Mouse (Mus musculus): ENCODE results near the gene Crisp3. TPM values are rescaled to one million over a fixed set of nuclear protein-coding genes. Genes with fewer than 3 reads are reported as not detected.
"Not testable (repeated sequence)": the region's sequence is repeated elsewhere in the genome, so short reads cannot be mapped to it uniquely, and the experiment has no call there.

The Crisp3 gene
- total RNA-seq (2021) = not detected
- long read RNA-seq, experiment 1 = 0 reads
- long read RNA-seq, experiment 2 = 0 reads

DNA sequence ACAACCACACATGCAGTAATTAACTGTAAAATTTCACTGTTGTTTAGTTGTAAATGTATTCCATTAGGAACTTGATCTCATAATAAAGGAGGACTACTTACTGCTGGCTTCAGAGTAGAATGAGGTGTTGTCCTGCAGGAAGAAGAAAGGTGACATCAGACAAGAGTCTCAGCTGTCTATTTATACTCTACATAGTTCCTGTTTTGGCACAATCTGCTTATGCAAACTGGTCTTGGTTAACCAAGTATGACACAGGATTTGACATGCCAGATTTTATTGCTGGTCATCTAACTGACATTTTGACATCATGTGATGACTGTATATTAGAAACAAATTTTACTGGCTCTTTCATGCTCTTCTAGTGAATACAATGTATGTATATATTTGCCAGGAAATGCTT, at the start of gene Crisp3:
Gene Crisp3, minus strand, starts transcription at position 154 of the 400 bp plus-strand sequence.
- intact Hi-C loops (cut with DNase I) = no loop called here
- no peak for DNase-seq

DNA sequence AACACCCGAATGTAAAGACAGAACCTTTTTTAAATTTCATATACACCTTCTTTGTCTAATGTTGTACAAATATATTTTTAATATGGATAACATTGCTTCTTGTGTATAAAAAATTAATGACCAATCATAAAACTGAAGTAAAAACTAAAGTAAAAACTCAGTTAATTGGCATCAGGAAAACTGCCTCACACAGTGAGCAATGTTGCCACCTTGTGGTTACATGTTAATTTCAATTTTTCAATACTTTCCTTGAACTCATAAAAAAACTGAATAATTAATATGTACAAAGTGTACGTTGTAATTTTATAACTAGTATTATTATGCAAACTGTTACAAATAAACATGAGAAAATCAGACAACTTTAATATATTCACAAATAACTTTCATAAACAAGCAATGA, 43.3 kb upstream of the Crisp3 start:
- DNase-seq = no peak
- intact Hi-C loops (cut with DNase I) = no loop called here

DNA sequence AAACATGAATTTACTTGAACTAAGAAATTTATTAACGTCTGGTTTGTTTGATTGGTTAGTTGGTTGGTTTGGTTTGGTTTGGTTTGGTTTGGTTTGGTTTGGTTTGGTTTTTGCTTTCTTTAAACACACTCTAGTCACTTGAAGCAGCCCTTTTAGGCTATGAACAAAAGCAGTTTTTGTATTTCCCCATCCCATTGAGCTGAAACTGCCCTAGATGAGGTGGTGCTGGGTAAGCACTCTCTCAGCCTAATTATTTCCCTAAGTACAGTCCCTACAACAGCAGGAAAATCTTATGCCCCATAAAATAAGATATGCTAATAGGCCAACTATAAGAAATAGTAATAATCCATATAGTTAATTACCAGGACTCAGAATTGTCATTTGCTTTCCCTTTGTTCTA, 33.4 kb upstream of the Crisp3 start:
- DNase-seq = no peak
- intact Hi-C loops (cut with DNase I) = no loop called here

DNA sequence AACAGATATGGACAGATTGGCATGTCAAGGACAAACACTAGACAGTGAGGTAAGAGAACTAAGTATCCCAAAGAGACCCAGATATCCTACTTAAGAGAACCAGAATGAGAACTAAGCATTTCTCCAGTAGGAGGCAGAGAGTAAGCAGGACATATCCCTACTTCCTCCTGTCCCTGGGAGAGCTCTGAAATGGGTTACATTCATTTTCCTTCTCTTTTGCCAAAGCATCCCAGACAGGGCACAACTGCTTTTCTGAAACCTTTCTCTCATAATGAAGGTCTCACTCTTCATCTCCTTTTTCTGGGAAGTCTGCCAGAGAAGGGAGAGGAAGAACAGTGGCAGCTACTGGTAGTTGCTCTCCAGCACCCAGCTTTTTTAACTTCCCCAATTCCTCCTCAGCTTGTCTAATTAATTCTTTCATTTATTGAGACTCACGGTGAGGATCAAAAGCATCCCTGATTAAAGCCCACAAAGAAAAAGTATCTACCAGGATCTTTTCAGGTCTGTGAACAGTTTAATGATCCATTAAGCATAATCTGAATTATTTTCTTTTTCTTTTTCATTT, 32.9 kb upstream of the Crisp3 start:
- intact Hi-C loops (cut with DNase I) = no loop called here
- DNase-seq = no peak

DNA sequence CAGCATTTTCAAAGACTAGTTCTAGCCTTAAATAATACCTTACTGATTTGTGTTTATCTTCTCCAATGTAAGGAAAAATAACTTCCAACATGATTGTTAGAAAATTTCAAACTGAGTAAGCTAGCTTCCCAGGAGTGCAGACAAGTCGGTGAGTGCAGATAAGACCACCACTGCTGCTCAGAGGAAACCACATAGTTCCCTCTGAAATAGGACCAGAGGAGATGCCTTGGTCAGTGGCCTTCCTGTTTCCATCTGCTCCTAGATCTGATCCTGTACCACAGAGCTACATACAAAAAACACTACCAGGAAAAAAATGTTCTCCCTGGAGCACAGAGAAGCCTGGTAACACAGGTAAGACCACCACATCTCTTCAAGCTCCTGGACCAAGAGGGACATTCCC, 10.4 kb upstream of the Crisp3 start:
- intact Hi-C loops (cut with DNase I) = no loop called here
- DNase-seq = no peak

DNA sequence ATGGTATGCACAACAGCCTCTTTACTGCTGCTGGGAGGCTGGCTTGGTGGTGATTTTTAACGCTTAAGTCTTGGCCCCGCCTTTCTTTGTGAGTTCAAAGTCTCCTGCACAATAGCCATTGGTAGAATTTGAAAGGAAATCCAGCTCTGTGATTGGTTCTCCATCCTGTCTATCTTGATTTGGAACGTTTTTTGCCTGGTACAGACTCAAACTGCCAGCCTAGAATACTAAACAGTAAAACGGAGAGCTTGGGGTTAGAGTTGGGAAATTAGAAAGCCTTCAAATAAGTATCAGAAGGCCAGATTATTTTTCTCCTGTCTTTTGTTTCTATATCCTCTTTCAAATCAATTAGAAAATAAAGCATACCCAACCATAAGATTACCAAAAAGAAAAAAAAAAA, 33.5 kb downstream of the Crisp3 start, which contains the start of gene Pgk2:
Gene Pgk2, minus strand, starts transcription at position 101 of the 400 bp plus-strand sequence.
- no peak for DNase-seq
- intact Hi-C loops (cut with DNase I) = no loop called here

DNA sequence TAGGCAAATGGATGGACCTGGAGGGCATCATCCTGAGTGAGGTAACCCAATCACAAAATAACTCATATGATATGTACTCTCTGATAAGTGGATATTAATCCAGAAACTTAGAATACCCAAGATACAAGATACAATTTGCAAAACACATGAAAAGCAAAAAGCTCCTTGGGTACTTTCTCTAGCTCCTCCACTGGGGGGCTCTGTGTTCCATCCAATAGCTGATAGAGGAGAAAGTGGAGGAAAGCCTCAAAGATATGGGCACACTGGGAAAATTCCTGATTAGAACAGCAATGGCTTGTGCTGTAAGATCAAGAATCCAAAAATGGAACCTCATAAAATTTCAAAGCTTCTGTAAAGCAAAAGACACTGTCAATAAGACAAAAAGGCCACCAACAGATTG, 40.3 kb downstream of the Crisp3 start:
- DNase-seq; intact Hi-C loops (cut with DNase I): not testable (repeated sequence)

DNA sequence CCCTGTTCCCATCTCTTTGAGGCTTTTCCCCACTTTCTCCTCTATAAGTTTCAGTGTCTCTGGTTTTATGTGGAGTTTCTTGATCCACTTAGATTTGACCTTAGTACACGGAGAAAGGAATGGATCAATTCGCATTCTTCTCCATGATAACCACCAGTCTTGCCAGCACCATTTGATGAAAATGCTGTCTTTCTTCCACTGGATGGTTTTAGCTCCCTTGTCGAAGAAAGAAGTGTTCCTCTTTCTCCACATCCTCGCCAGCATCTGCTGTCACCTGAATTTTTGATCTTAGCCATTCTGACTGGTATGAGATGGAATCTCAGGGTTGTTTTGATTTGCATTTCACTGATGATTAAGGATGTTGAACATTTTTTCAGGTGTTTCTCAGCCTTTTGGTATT, 51.9 kb downstream of the Crisp3 start:
- intact Hi-C loops (cut with DNase I); DNase-seq: not testable (repeated sequence)

Other genes starting within 250 kb of the Crisp3 start
- not detected for gene AC192777.2, start 146.8 kb downstream of the Crisp3 start, total RNA-seq (2021)
- gene Pgk2, start 33.6 kb downstream of the Crisp3 start, total RNA-seq (2021) = not detected
- gene Crisp1, start 76.9 kb upstream of the Crisp3 start, total RNA-seq (2021) = not detected

Data from heart, postnatal 14 days (tissue).